Mouse (Mus musculus) B cell, adult 62 days (primary cell): ENCODE results near the gene Tbx22. TPM values are rescaled to one million over a fixed set of nuclear protein-coding genes. Genes with fewer than 3 reads are reported as not detected.

Source experiments
- total RNA-seq: library from RNA; stranded (reverse); gene quantifications from 4 replicates; pipeline ENCODE4 v1.2.4, GENCODE M21; 2023

Gene Tbx22
- not detected in 4 replicates for total RNA-seq

GRCm38 (mm10) chrX:107667664-107668063 lies at the start of gene Tbx22:
TSS of gene Tbx22 (plus strand) at chrX:107667964.

Other genes starting within 250 kb of the Tbx22 start
- gene Tent5d, start 124.6 kb downstream of the Tbx22 start, total RNA-seq: not detected in 4 replicates
- gene 2610002M06Rik, start 148.4 kb downstream of the Tbx22 start, total RNA-seq: 10.4 to 12.3 TPM (median 10.8 TPM) in 4 replicates